Mouse (Mus musculus) cortical plate, adult 2 months (tissue): ENCODE measurements around the gene Zfp626. TPM values are rescaled to one million over a fixed set of nuclear protein-coding genes. Genes with fewer than 3 reads are reported as not detected.
A peak's percentile ranks its signal among the peaks of the same experiment; 100 is the strongest.

Source experiments
- H3K27ac ChIP-seq: fragments of 200-500 bp; 2 replicates; pipeline ENCODE4 v1.5.1; 2012; ENCODE audit warnings: low read length, control low read depth, inconsistent platforms; ENCODE audit not compliant: insufficient read depth
- H3K4me1 ChIP-seq: fragments of 200-500 bp; 2 replicates; pipeline ENCODE4 v1.6.1; 2011; ENCODE audit warnings: low read length; ENCODE audit not compliant: control insufficient read depth, insufficient read depth
- H3K4me3 ChIP-seq: fragments of 200-500 bp; 2 replicates; pipeline ENCODE4 v1.5.1; 2011; ENCODE audit warnings: mild to moderate bottlenecking, low read length, control low read depth; ENCODE audit not compliant: insufficient read depth
- CTCF ChIP-seq: fragments of 200-500 bp; IDR thresholded peaks from 2 replicates; pipeline ENCODE4 v1.5.1; 2011; ENCODE audit warnings: mild to moderate bottlenecking, control low read depth, low read length; ENCODE audit not compliant: insufficient read depth; ENCODE audit errors: extremely low read depth
- POLR2A ChIP-seq: fragments of 200-500 bp; IDR thresholded peaks from 2 replicates; pipeline ENCODE4 v1.6.1; 2011; ENCODE audit warnings: mild to moderate bottlenecking, low read length, control low read depth; ENCODE audit not compliant: insufficient read depth; ENCODE audit errors: extremely low read depth
- polyA plus RNA-seq: library from polyadenylated mRNA; depleted of rRNA; stranded (reverse); fragments of >200 nt; gene quantifications from 2 replicates; pipeline ENCODE4 v1.2.3, GENCODE M21; 2012

Gene Zfp626
- polyA plus RNA-seq, 1 experiment: 3.9 TPM

DNA sequence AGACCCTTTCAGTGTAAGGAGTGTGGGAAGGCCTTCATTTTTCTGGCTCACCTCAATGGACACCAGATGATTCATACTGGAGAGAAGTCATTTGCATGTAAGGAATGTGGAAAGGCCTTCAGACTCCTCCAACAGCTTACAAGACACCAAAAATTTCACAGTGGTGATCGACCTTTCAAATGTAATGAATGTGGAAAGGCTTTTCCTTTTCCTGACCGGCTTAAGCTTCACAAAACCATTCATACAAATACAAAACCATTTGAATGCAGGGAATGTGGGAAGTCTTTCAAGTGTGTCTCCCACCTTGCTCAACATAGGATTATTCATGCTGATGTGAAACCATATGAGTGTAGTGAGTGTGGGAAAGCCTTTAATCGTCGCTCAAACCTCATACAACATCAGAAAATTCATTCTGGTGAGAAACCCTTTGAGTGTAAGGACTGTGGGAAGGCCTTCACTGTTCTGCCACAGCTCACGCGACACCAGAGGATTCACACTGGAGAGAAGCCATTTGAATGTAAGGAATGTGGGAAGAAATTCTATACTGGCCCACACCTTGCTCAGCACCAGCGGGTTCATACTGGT, 11.6 kb downstream of the Zfp626 start:
- TF ChIP-seq CTCF (no peak), POLR2A (no peak)
- H3K4me1 ChIP-seq: no peaks in the 10 kb centered on the region

DNA sequence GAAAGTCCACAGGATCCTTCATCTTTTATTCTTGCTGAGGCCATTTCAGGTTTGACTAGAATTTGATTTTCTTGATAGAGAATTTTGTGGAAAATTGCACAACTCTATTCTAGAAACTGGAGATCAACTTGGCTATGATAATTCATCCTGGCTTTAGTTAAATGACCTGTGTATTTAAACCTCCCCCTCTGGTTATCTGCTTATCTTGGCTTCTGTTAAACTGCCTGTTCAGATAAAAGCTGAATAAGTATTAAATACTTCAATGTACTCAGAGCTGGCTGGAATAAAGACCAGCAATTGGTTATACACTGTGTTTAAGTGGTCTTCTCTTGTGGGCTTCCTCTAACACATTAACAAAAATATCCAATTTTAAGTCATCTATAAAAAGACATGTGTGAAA, 15.6 kb downstream of the Zfp626 start:
- Histone ChIP-seq H3K27ac (no peak overlapping the region), H3K4me3 (no peak overlapping the region), H3K4me1 (no peaks in the 10 kb centered on the region)
- TF ChIP-seq CTCF (no peak), POLR2A (no peak)

More for the DNA sequence above, 11.6 kb downstream of the Zfp626 start:
- Histone ChIP-seq H3K27ac (no peak overlapping the region), H3K4me3 (no peak overlapping the region)

DNA sequence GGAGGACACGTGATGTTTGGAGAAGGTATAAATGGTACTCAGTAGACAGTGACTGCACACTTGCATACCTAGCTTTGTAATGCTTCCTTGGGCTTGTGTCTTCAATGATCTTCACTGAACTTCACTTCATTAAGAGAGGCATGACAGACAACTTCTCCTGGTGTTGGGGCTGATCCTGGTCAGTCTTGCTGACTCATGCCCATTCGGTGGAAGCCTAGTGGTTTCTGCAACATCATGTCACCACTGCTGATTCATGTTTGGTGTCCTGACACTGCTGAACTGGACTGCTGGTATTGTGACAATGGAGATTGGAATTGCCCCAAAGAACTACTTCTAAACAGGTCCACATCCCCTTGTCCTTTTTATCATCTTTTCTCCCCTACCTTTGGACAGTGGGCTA, 27.1 kb downstream of the Zfp626 start:
- no peaks in the 10 kb centered on the region; the same call in 1 of the 2 replicates for H3K4me1 ChIP-seq
- no peak for TF ChIP-seq POLR2A
- TF ChIP-seq CTCF: no peak
- H3K27ac ChIP-seq: no peak overlapping the region
- no peak overlapping the region for H3K4me3 ChIP-seq

DNA sequence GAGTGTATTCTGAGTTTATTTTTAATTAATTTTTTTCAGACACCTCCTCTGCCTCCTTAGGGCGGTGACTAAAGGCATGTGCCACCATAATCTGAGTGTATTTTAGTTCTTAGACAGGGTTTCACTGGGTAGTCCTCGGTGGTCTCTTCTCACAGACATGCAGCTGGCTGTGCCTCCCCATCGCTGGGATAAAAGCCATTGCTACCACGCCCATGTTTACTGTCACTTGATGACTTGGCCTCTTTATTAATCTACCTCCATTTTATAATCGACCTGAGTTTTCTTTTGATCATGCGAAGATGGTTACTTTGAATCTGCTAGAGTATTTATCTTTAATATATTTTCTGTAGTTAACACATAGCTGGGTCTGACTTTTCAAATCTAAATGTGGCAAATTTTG, 30.9 kb downstream of the Zfp626 start:
- TF ChIP-seq CTCF: no peak
- TF ChIP-seq POLR2A: no peak
- Histone ChIP-seq H3K4me1 (no peaks in the 10 kb centered on the region; the same call in 1 of the 2 replicates), H3K27ac (peak overlapping the region; percentile 39; the same call in 1 of the 2 replicates), H3K4me3 (peak overlapping the region; percentile 77)

DNA sequence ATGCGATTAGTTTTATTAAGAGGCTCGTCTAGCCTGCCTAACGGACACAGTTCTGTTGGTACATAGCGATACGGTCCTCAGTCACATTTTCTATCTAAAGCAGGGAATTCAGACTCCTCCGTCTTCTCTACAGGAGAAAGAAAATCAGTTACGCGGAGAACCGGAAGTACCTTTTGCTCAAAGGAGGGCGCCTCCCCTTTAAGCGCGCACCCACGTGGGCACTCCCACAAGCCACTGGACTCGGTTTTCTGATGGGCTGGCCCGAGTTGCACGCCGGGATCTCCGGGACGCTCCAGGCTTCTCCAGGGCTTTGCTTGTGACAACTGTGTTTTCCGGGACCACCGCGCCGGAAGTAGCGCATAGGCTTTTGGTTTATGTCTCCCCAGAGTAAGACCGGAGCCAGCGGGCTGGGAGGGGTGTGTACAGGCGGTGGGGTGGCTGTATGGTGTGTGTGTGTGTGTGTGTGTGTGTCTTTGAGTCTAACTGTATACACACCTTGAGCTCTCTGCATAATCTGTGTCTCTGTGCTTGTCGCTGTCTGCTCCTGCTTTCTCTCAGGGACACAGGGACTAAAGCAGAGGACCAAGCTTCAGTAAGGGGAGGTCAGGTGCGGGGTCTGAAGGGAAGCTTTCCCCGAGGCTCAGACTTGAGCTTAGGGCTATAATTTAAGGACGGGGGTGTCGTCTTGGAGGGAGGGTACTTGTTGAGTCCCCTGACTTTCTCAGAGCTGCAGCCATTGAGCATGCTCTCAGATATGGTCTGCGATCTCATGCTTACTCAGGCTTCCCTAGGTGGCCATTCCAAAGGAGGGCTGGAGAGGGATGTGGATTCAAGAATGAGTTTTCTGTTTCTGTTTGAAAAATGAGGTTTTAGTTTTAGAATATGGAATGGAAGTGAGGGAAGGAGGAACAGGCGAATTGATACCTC, 31.6 kb downstream of the Zfp626 start, which contains the start of gene Zfp59:
Zfp59 (plus strand) TSS at position 285 of the 927 bp plus-strand sequence.
- Histone ChIP-seq H3K4me3 (peak within 1 kb of the TSS; percentile 77), H3K27ac (peak within 1 kb of the TSS; percentile 39; the same call in 1 of the 2 replicates), H3K4me1 (no peaks in the 10 kb centered on the region; the same call in 1 of the 2 replicates)
- TF ChIP-seq POLR2A (peak; percentile 64; the same call in 1 of the 2 replicates), CTCF (no peak)

DNA sequence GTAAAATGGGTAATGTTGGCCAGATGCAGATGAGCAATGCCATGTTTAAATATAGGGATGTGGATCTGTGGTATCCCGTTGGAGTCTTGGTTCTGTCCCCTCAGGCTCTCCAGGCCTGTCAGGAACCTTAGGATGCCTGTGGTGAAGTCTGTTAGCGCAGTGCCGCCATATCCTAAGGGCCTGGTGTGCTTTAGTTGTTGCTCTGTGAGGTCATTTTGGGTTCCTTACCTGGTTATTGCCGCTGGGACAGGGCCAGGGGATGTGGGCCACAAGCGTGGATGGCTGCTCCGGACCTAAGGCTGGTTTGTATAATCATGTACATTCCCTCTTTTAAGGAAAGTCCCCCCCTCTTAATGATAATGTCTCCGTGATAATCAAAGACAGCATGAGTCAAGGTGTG, 32.6 kb downstream of the Zfp626 start:
- Histone ChIP-seq H3K4me1 (no peaks in the 10 kb centered on the region; the same call in 1 of the 2 replicates), H3K27ac (no peak overlapping the region), H3K4me3 (peak overlapping the region; percentile 77; the same call in 1 of the 2 replicates)
- no peak for TF ChIP-seq CTCF
- TF ChIP-seq POLR2A: no peak

DNA sequence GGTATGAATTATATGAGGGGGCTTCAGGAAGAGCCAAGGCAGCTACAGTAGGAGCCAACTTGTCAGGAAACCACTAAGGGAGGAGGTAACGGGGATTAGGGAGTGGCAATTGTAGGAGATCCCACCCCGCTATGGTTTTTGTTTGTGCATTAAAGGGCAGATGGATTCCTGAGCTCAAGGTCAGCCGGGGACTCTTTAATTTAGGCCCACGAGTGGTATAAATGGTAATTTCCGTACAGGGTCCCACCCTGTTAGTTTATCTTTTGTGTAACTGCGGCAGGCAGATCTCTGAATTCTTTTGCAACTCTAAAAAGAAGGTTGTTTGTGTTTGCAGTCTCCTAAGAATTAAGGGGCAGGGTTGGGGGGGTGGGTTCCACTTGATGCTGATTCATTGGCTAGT, 33.1 kb downstream of the Zfp626 start:
- H3K4me3 ChIP-seq: no peak overlapping the region
- TF ChIP-seq POLR2A (no peak), CTCF (no peak)
- H3K27ac ChIP-seq: no peak overlapping the region
- H3K4me1 ChIP-seq: no peaks in the 10 kb centered on the region; the same call in 1 of the 2 replicates

DNA sequence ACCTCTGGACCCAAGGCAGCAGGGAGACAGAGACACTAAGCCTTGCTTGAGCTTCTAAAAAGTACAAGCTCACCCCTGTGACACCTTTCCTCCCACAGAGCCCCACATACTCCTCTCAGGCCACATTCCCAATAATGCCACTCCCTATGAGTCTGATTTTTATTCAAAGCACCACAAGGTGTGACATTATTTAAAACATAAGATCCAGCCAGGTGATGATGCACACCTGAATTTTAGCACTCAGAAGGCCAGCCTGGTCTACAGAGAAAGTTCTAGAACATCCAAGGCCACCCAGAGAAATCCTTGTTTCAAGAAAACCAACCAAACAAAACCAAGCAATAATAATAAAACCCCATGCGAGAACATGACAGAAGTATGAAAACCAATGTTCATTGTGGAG, 50.2 kb downstream of the Zfp626 start, which contains the start of gene Zfp607a:
Zfp607a (plus strand) TSS at position 301 of the 400 bp plus-strand sequence.
- Histone ChIP-seq H3K4me3 (no peak within 1 kb of the TSS), H3K27ac (no peak within 1 kb of the TSS), H3K4me1 (no peaks in the 10 kb centered on the region)
- TF ChIP-seq CTCF (no peak), POLR2A (no peak)
